Mouse (Mus musculus): ENCODE measurements at regions not wholly inside any gene's neighbourhood (a gene's known extent, or its start where the extent isn't known, plus 50 kb on each side); places are given as distances from the start of the nearest gene placed in this dataset.

DNA sequence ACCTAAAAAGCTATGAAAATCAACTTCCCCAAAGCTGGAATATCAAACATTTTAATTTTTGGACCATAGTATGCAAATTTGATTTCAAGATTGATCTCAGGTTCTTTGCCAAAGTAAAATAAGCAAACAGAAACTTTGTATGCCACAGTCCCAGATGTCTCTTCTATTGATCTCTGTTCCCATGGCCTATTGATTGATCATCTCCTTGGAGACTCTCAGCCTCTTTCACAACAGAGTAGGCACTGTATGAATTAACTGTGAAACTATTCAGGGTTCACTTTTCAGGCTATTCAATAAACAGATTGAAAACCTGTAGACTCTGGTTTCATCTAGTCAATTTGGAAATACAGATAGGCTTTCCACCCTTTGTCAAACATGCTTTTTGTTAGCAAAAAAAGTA lies 384.1 kb downstream of the Btg1 start:
- H3K27me3 ChIP-seq: no peaks in the 10 kb centered on the region
- H3K4me2 ChIP-seq (replicated peaks): no peak overlapping the region
- H3K4me1 ChIP-seq: no peaks in the 10 kb centered on the region
- H3K9ac ChIP-seq (replicated peaks): no peak overlapping the region
- H3K27ac ChIP-seq (replicated peaks): no peak overlapping the region
- H3K4me3 ChIP-seq: no peak overlapping the region
- H3K36me3 ChIP-seq: no peaks in the 10 kb centered on the region
- no peaks in the 10 kb centered on the region for H3K9me3 ChIP-seq
- no peak for ATAC-seq (replicated peaks)

- H3K4me2 ChIP-seq (replicated peaks): no peak overlapping the region
- no peak overlapping the region for H3K27ac ChIP-seq (replicated peaks)
- ATAC-seq (replicated peaks): no peak
- no peaks in the 10 kb centered on the region for H3K27me3 ChIP-seq
- no peaks in the 10 kb centered on the region for H3K36me3 ChIP-seq
- no peak overlapping the region for H3K9ac ChIP-seq (replicated peaks)
- H3K9me3 ChIP-seq: no peaks in the 10 kb centered on the region
- H3K4me3 ChIP-seq: no peak overlapping the region
- no peaks in the 10 kb centered on the region for H3K4me1 ChIP-seq
Measured at GRCm38 (mm10) chr10:97008873-97009272, 392.1 kb downstream of the Btg1 start.

DNA sequence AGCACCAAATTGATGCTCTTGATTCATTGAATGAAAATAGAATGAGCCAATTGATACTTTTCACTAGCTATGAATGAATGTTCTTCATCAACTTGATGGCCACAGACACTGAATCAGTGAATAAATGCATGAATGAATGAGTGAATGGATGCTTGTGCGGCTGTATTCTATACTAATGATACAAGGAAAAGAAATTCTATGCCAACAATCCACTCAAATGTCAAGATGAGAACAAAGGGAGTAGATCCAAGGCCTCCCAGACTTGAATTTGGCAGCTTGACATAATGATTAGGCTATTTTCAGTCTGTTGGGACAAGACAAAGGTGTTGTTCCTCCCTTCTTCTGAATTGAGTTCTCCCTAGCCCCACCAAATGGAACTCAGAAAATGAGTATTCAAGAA lies 393.1 kb downstream of the Btg1 start:
- H3K4me2 ChIP-seq (replicated peaks): no peak overlapping the region
- peak; percentile 61 for ATAC-seq (replicated peaks)
- no peaks in the 10 kb centered on the region for H3K27me3 ChIP-seq
- no peaks in the 10 kb centered on the region for H3K4me1 ChIP-seq
- H3K4me3 ChIP-seq: no peak overlapping the region
- H3K27ac ChIP-seq (replicated peaks): no peak overlapping the region
- no peaks in the 10 kb centered on the region for H3K9me3 ChIP-seq
- H3K9ac ChIP-seq (replicated peaks): no peak overlapping the region
- 19% methylated on average over 1 of the region's 1 CpGs for WGBS
- H3K36me3 ChIP-seq: no peaks in the 10 kb centered on the region

GRCm38 (mm10) chr10:97018641-97019040 lies 401.8 kb downstream of the Btg1 start:
- no peaks in the 10 kb centered on the region for H3K36me3 ChIP-seq
- no peaks in the 10 kb centered on the region for H3K9me3 ChIP-seq
- H3K4me1 ChIP-seq: no peaks in the 10 kb centered on the region
- H3K27ac ChIP-seq (replicated peaks): no peak overlapping the region
- ATAC-seq (replicated peaks): no peak
- H3K27me3 ChIP-seq: no peaks in the 10 kb centered on the region
- WGBS: 83% methylated on average over 3 of the region's 3 CpGs
- H3K9ac ChIP-seq (replicated peaks): no peak overlapping the region
- H3K4me3 ChIP-seq: no peak overlapping the region
- H3K4me2 ChIP-seq (replicated peaks): no peak overlapping the region

DNA sequence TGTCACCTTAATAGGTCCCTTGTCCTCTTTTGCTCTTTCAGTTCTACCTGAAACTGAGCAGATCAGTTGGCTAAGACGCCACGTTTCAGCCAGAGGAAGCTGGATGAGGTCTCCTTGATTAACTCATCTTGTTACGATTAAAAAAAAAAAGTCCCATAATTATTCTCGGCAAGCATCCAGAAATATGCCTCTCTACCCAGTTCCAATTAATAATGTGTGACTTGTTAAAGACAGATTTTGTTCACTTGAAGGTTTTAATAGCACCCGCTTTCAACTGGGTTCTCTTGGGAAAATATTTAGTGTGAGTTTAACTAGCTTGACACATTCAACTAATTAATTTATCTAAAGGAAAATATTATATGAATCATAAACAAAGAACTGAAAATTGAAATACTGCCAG lies 412.0 kb downstream of the Btg1 start:
- H3K4me2 ChIP-seq (replicated peaks): no peak overlapping the region
- H3K9me3 ChIP-seq: no peaks in the 10 kb centered on the region
- H3K27me3 ChIP-seq: no peaks in the 10 kb centered on the region
- H3K9ac ChIP-seq (replicated peaks): no peak overlapping the region
- H3K4me3 ChIP-seq: no peak overlapping the region
- ATAC-seq (replicated peaks): no peak
- WGBS: 57% methylated on average over 5 of the region's 5 CpGs
- H3K4me1 ChIP-seq: no peaks in the 10 kb centered on the region
- no peak overlapping the region for H3K27ac ChIP-seq (replicated peaks)
- no peaks in the 10 kb centered on the region for H3K36me3 ChIP-seq

GRCm38 (mm10) chr10:97030996-97031395 lies 414.2 kb downstream of the Btg1 start:
- Histone ChIP-seq H3K4me2 (replicated peaks) (no peak overlapping the region), H3K4me1 (no peaks in the 10 kb centered on the region), H3K36me3 (no peaks in the 10 kb centered on the region), H3K4me3 (no peak overlapping the region), H3K27ac (replicated peaks) (no peak overlapping the region), H3K27me3 (no peaks in the 10 kb centered on the region), H3K9ac (replicated peaks) (no peak overlapping the region), H3K9me3 (no peaks in the 10 kb centered on the region)
- ATAC-seq (replicated peaks): no peak
- WGBS: 84% methylated on average over 2 of the region's 2 CpGs

DNA sequence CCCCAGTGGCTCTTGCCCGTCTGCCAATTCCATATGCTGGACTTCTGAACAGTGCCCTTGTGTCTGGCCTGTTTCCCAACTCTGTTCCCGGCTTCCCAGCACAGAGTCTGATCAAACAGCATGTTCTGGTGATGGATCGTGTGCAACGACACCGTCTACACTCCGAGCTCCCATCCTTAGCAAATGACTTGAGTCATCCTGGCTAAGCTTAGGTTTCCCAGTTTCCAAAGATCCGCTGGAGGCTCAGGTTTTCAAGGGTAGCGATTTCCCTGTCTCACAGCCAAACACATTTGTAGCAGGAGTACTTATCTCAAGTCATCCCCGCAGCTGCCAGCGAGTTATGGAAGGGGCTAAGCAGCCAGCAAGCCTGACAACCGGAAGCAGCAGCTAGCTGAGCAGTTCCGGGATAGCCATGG lies 418.6 kb downstream of the Btg1 start:
- H3K27me3 ChIP-seq: no peaks in the 10 kb centered on the region
- no peak overlapping the region for H3K9ac ChIP-seq (replicated peaks)
- no peak overlapping the region for H3K4me3 ChIP-seq
- H3K9me3 ChIP-seq: no peaks in the 10 kb centered on the region
- WGBS: 78% methylated on average over 12 of the region's 12 CpGs
- no peak overlapping the region for H3K4me2 ChIP-seq (replicated peaks)
- no peak for ATAC-seq (replicated peaks)
- H3K36me3 ChIP-seq: no peaks in the 10 kb centered on the region
- no peaks in the 10 kb centered on the region for H3K4me1 ChIP-seq
- no peak overlapping the region for H3K27ac ChIP-seq (replicated peaks)

GRCm38 (mm10) chr10:97038025-97038424 lies 421.2 kb downstream of the Btg1 start:
- Histone ChIP-seq H3K36me3 (no peaks in the 10 kb centered on the region), H3K27ac (replicated peaks) (no peak overlapping the region), H3K9me3 (no peaks in the 10 kb centered on the region), H3K27me3 (no peaks in the 10 kb centered on the region), H3K9ac (replicated peaks) (no peak overlapping the region), H3K4me1 (no peaks in the 10 kb centered on the region), H3K4me3 (no peak overlapping the region), H3K4me2 (replicated peaks) (no peak overlapping the region)
- no peak for ATAC-seq (replicated peaks)
- WGBS: 24% methylated on average over 4 of the region's 4 CpGs

DNA sequence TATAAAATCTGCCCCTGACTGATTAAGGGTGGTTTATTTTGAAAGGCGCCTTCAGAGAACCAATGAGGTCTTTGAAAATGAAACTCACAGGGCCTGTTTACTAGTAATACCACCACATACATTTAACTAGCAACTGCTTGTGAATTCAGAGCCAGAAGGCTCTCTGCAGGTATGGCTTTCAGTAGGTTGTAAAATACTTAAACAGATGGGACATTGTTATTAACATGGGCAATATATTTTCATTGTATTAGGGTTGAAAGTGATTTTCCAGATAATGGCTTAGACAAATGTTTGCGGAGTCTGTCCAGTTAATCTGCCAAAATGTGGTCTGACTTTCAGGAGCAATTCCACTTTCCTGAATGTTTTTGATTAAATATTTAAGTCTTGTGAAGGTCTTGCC lies 430.8 kb downstream of the Btg1 start:
- WGBS: 87% methylated on average over 2 of the region's 2 CpGs
- ATAC-seq (replicated peaks): no peak
- Histone ChIP-seq H3K9me3 (0 out of 2 replicates have a peak, but pooled peaks cover 3% of the 10 kb centered on the region), H3K27ac (replicated peaks) (no peak overlapping the region), H3K4me3 (no peak overlapping the region), H3K9ac (replicated peaks) (no peak overlapping the region), H3K27me3 (no peaks in the 10 kb centered on the region), H3K4me1 (no peaks in the 10 kb centered on the region), H3K4me2 (replicated peaks) (no peak overlapping the region), H3K36me3 (no peaks in the 10 kb centered on the region)

- H3K36me3 ChIP-seq: no peaks in the 10 kb centered on the region
- H3K27me3 ChIP-seq: no peaks in the 10 kb centered on the region
- no peak for ATAC-seq (replicated peaks)
- H3K4me3 ChIP-seq: no peak overlapping the region
- no peak overlapping the region for H3K4me2 ChIP-seq (replicated peaks)
- H3K27ac ChIP-seq (replicated peaks): no peak overlapping the region
- 0 out of 2 replicates have a peak, but pooled peaks cover 3% of the 10 kb centered on the region for H3K9me3 ChIP-seq
- H3K9ac ChIP-seq (replicated peaks): no peak overlapping the region
- H3K4me1 ChIP-seq: no peaks in the 10 kb centered on the region
- WGBS: 61% methylated on average over 2 of the region's 2 CpGs
Measured at GRCm38 (mm10) chr10:97047996-97048395, 431.2 kb downstream of the Btg1 start.

- no peak overlapping the region for H3K4me2 ChIP-seq (replicated peaks)
- H3K4me1 ChIP-seq: no peaks in the 10 kb centered on the region
- H3K36me3 ChIP-seq: no peaks in the 10 kb centered on the region
- H3K27ac ChIP-seq (replicated peaks): no peak overlapping the region
- H3K9ac ChIP-seq (replicated peaks): no peak overlapping the region
- H3K4me3 ChIP-seq: no peak overlapping the region
- no peaks in the 10 kb centered on the region for H3K9me3 ChIP-seq
- no peaks in the 10 kb centered on the region for H3K27me3 ChIP-seq
- no peak for ATAC-seq (replicated peaks)
- WGBS: 96% methylated on average over 3 of the region's 3 CpGs
Measured at GRCm38 (mm10) chr10:97054472-97054871, 424.9 kb upstream of the Dcn start.

GRCm38 (mm10) chr10:97061961-97062360 lies 417.4 kb upstream of the Dcn start:
- no peak overlapping the region for H3K9ac ChIP-seq (replicated peaks)
- H3K27ac ChIP-seq (replicated peaks): no peak overlapping the region
- no peaks in the 10 kb centered on the region for H3K27me3 ChIP-seq
- no peaks in the 10 kb centered on the region for H3K4me1 ChIP-seq
- H3K36me3 ChIP-seq: no peaks in the 10 kb centered on the region
- WGBS: 63% methylated on average over 3 of the region's 3 CpGs
- ATAC-seq (replicated peaks): no peak
- H3K4me3 ChIP-seq: no peak overlapping the region
- H3K4me2 ChIP-seq (replicated peaks): no peak overlapping the region
- H3K9me3 ChIP-seq: no peaks in the 10 kb centered on the region

GRCm38 (mm10) chr10:97064546-97064945 lies 414.9 kb upstream of the Dcn start:
- no peak overlapping the region for H3K9ac ChIP-seq (replicated peaks)
- no peaks in the 10 kb centered on the region for H3K9me3 ChIP-seq
- H3K4me3 ChIP-seq: no peak overlapping the region
- no peaks in the 10 kb centered on the region for H3K4me1 ChIP-seq
- ATAC-seq (replicated peaks): no peak
- no peak overlapping the region for H3K4me2 ChIP-seq (replicated peaks)
- no peaks in the 10 kb centered on the region for H3K36me3 ChIP-seq
- H3K27ac ChIP-seq (replicated peaks): no peak overlapping the region
- H3K27me3 ChIP-seq: no peaks in the 10 kb centered on the region

Data from forebrain, embryonic 15.5 days (tissue).